Comparison of ENCODE assay signal across 19 mouse cellular contexts in the genomic region with DNA sequence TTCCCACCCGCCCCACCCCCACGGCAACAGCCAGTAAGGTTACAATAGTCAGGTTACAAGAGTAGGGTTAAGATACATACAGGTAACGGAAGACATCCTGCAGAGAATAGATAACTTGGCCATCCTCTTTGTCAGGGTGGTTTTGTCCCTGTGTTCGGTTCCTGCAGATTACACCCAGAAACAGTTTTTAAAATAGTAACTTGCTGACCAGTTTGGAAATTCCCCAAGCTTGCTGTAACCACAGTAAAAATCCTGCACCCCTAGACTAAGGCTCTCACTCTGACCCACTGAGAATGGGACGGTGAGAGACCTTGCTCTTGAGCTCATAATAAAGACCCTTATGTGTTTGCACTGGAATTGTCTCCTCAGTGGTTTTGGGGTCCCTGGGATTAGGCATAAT. TPM values are rescaled to one million over a fixed set of nuclear protein-coding genes. Genes with fewer than 3 reads are reported as not detected.
"Had no signal": no experiment of that assay in that cellular context is flagged by ENCODE, and none has a peak within 500 bp of the region (broad histone marks: within the 10 kb centered on the region; RNA-seq: fewer than 3 reads in every experiment).

No protein-coding gene starts in this region.

- H3K27ac ChIP-seq: liver, embryonic 13.5 days; liver, embryonic 15.5 days; macrophage; midbrain, embryonic 13.5 days; midbrain, embryonic 15.5 days; neural tube, embryonic 12.5 days; stomach, embryonic 15.5 days; stomach, postnatal 0 days had no signal

- H3K9me3 ChIP-seq: liver, embryonic 13.5 days; liver, embryonic 15.5 days; megakaryocyte, embryonic 14.5 days; midbrain, embryonic 13.5 days; midbrain, embryonic 15.5 days; neural tube, embryonic 12.5 days; stomach, embryonic 15.5 days had no signal

- DNase-seq: liver, embryonic 13.5 days; liver, postnatal 0 days; lung, postnatal 14 days; lung, postnatal 36 days; right cerebral cortex, postnatal 14 days; thymus, adult 2 months; thymus, postnatal 14 days; thymus, postnatal 36 days had no signal

- H3K36me3 ChIP-seq: liver, embryonic 13.5 days; liver, embryonic 15.5 days; midbrain, embryonic 13.5 days; midbrain, embryonic 15.5 days; neural tube, embryonic 12.5 days; stomach, embryonic 15.5 days had no signal

- H3K4me3 ChIP-seq: liver, embryonic 13.5 days; liver, embryonic 15.5 days; megakaryocyte, embryonic 14.5 days; midbrain, embryonic 13.5 days; midbrain, embryonic 15.5 days; neural tube, embryonic 12.5 days; stomach, embryonic 15.5 days had no signal

- H3K4me2 ChIP-seq: liver, embryonic 11.5 days; liver, embryonic 13.5 days; liver, embryonic 15.5 days; midbrain, embryonic 11.5 days; midbrain, embryonic 13.5 days; midbrain, embryonic 15.5 days; neural tube, embryonic 12.5 days; stomach, embryonic 15.5 days had no signal

- H3K9ac ChIP-seq: liver, embryonic 13.5 days; liver, embryonic 15.5 days; liver, postnatal 0 days; midbrain, embryonic 13.5 days; midbrain, embryonic 15.5 days; neural tube, embryonic 12.5 days; stomach, embryonic 15.5 days had no signal

- H3K4me1 ChIP-seq: liver, embryonic 15.5 days; midbrain, embryonic 13.5 days; neural tube, embryonic 12.5 days had no signal

- H3K27me3 ChIP-seq: liver, embryonic 13.5 days; liver, embryonic 15.5 days; midbrain, embryonic 13.5 days; midbrain, embryonic 15.5 days; neural tube, embryonic 12.5 days; stomach, embryonic 15.5 days had no signal

- ATAC-seq: liver, postnatal 0 days; midbrain, embryonic 13.5 days; midbrain, embryonic 15.5 days had no signal

RNA-seq across cellular contexts. Expression of a gene that starts 33.4 kb away (rescaled TPM):
- total RNA-seq: monocyte, adult 5-6 weeks had no signal
